Mouse (Mus musculus) midbrain, embryonic 10.5 days (tissue): ENCODE measurements around the gene Mfsd8. TPM values are rescaled to one million over a fixed set of nuclear protein-coding genes. Genes with fewer than 3 reads are reported as not detected.

ENCODE experiments used
- DNase-seq: peaks from one replicate; pipeline ENCODE4 v3.0.0-alpha.2; 2017; ENCODE audit warnings: low spot score
- H3K27ac ChIP-seq: fragments of 300-500 bp; sonication (generic); replicated peaks from 2 replicates; pipeline ENCODE4 v1.5.1; 2016; ENCODE audit warnings: mild to moderate bottlenecking
- H3K27me3 ChIP-seq: fragments of 300-500 bp; sonication (generic); 2 replicates; pipeline ENCODE4 v1.6.1; 2016; ENCODE audit warnings: low read depth, mild to moderate bottlenecking; ENCODE audit not compliant: poor library complexity, severe bottlenecking
- H3K36me3 ChIP-seq: fragments of 300-500 bp; sonication (generic); 2 replicates; pipeline ENCODE4 v1.6.1; 2016; ENCODE audit warnings: mild to moderate bottlenecking, moderate library complexity
- H3K4me1 ChIP-seq: fragments of 300-500 bp; sonication (generic); 2 replicates; pipeline ENCODE4 v1.6.1; 2016
- H3K4me3 ChIP-seq: fragments of 300-500 bp; sonication (generic); 2 replicates; pipeline ENCODE4 v1.5.1; 2016; ENCODE audit warnings: mild to moderate bottlenecking, moderate library complexity
- H3K9me3 ChIP-seq: fragments of 300-500 bp; sonication (generic); replicated peaks from 2 replicates; pipeline ENCODE4 v1.6.1; 2016; ENCODE audit warnings: mild to moderate bottlenecking
- WGBS: fragments of 180-500 bp; shearing (Covaris S2); methylation state at CpG from one replicate; pipeline ENCODE4 v1.1.7; 2016; 5-methylcytosine and 5-hydroxymethylcytosine counted together
- polyA plus RNA-seq: library from polyadenylated mRNA; unstranded; fragments of >200 nt; fragmentation: Nextera tagmentation; extraction: Ambion mirVana; gene quantifications from 2 replicates; pipeline ENCODE4 v1.2.1, GENCODE M21; 2016

The Mfsd8 gene
- polyA plus RNA-seq, 1 experiment from 2014 or later, result 6.6 TPM

DNA sequence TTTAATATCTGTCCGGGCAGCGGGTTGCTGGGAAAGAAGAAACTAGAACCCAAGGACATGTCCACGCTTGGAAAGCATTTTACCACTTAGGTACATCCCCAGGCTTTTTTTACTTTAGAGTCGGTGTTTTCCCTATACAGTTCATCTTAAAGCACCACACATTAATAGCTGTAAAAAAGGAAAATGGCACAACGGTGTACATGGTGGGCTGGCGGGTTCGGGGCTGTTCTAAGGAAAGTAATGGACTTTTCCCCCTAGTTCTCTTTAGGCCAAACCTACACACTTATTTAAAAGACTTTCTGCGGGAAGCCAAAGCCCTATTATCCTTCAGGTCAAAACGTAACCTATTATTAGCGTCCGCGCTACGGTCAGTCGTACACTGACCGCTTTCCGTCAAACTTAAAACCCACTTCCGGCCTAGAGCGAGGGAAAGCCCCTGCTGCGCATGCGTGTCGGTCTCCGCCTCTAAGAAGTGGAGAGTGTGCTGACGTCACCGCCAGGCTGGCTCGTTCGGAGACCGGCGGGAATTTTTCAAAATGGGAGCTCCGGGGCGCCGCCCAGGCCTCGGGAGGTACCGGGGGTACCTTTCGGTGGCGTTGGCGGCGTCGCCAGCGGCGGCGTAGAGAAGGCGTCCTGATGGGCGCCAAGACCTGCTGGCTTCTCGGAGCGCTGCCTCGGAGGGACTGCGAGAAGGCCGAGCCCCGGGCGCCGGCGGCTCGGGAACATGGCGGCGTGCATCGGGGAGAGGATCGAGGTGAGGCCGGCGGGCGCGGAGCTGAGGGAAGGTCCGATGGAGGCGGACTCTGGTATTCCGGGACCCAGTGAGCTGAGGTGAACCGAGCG is 46.9 kb downstream of the Mfsd8 start, which contains the start of gene Plk4:
TSS of gene Plk4 (plus strand) at position 490 of the 843 bp plus-strand sequence.
- peak within 1 kb of the TSS; percentile 99 for H3K4me3 ChIP-seq
- H3K27me3 ChIP-seq, result no peaks in the 10 kb centered on the region
- H3K27ac ChIP-seq, result peak within 1 kb of the TSS; percentile 96
- peaks cover 41% of the 10 kb centered on the region for H3K36me3 ChIP-seq
- WGBS, result 2% methylated on average over 66 of the region's 66 CpGs
- DNase-seq, result peak; percentile 97
- H3K9me3 ChIP-seq, result no peaks in the 10 kb centered on the region
- H3K4me1 ChIP-seq, result peaks cover 18% of the 10 kb centered on the region

DNA sequence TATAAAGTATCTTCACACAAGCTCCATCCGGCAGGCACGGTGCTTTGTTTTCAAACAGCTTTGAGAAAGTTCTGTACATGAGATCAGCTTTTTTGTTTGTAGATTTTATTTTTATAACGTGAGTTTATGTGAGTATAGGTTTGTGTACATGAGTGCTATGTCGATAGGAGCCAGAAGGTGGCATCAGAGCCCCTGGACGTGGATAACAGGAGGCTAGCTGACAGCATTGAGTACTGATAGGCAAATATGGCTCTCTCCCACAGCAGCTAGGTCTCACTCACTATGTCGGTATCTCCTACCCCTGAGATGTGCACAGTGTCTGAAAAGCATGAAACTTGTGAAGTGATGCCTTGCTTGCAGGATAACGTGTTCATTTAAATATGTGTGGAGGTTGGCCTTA is 48.2 kb downstream of the Mfsd8 start:
- H3K36me3 ChIP-seq, result peaks cover 29% of the 10 kb centered on the region
- H3K27ac ChIP-seq, result no peak overlapping the region
- 37% methylated on average over 7 of the region's 7 CpGs for WGBS
- no peaks in the 10 kb centered on the region for H3K27me3 ChIP-seq
- H3K9me3 ChIP-seq, result no peaks in the 10 kb centered on the region
- DNase-seq, result peak; percentile 34
- H3K4me1 ChIP-seq, result peaks cover 18% of the 10 kb centered on the region
- no peak overlapping the region for H3K4me3 ChIP-seq

GRCm38 (mm10) chr3:40798054-40798453 is 48.6 kb downstream of the Mfsd8 start:
- 87% methylated on average over 1 of the region's 1 CpGs for WGBS
- no peak for DNase-seq
- H3K4me1 ChIP-seq, result peaks cover 18% of the 10 kb centered on the region
- H3K27me3 ChIP-seq, result no peaks in the 10 kb centered on the region
- H3K9me3 ChIP-seq, result no peaks in the 10 kb centered on the region
- no peak overlapping the region for H3K27ac ChIP-seq
- peaks cover 24% of the 10 kb centered on the region for H3K36me3 ChIP-seq
- no peak overlapping the region for H3K4me3 ChIP-seq

DNA sequence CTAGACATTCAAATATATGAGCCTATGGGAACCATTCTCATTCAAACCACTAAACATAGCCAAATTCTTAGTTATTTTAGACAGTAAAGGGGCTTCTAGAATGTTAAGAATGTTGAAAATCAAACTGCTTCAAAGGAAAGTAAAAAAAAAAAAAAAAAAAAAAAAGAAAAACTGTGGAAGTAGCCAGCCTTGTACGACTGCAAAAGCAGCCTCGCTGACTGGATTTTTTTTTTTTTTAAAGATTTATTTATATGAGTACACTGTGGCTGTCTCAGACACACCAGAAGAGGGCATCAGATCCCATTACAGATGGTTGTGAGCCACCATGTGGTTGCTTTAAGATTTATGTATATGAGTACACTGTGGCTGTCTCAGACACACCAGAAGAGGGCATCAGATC is 52.9 kb downstream of the Mfsd8 start:
- Histone ChIP-seq H3K4me1 (no peaks in the 10 kb centered on the region), H3K36me3 (peaks cover 24% of the 10 kb centered on the region), H3K27me3 (no peaks in the 10 kb centered on the region), H3K27ac (no peak overlapping the region), H3K9me3 (no peaks in the 10 kb centered on the region), H3K4me3 (no peak overlapping the region)
- WGBS, result 93% methylated on average over 2 of the region's 2 CpGs
- DNase-seq, result no peak

Other genes with a start within 250 kb of the Mfsd8 start
- 0.10 and 0.21 TPM in 2 replicates for gene Slc25a31, start 138.0 kb downstream of the Mfsd8 start, polyA plus RNA-seq
- gene Hspa4l, start 102.4 kb downstream of the Mfsd8 start, polyA plus RNA-seq, result 55.1 and 56.1 TPM in 2 replicates
- gene Plk4, start 46.9 kb downstream of the Mfsd8 start, polyA plus RNA-seq, result 77.4 and 83.2 TPM in 2 replicates
- 6.0 and 6.4 TPM in 2 replicates for gene Abhd18, start 84 bp upstream of the Mfsd8 start, polyA plus RNA-seq
- 0.15 and 0.19 TPM in 2 replicates for gene 1700034I23Rik, start 55.7 kb upstream of the Mfsd8 start, polyA plus RNA-seq
- 1.7 and 2.0 TPM in 2 replicates for gene Larp1b, start 102.9 kb upstream of the Mfsd8 start, polyA plus RNA-seq
- gene Pgrmc2, start 236.2 kb upstream of the Mfsd8 start, polyA plus RNA-seq, result 31.2 and 34.3 TPM in 2 replicates